Mouse (Mus musculus) right cerebral cortex, adult 2 months (tissue): Measurements from ENCODE around the gene Zdhhc11.

Source experiments
- DNase-seq, 2 experiments: peaks; one replicate each; pipeline ENCODE4 v3.0.0; 2021 to 2022; ENCODE audit warnings: low spot score in 2 of 2

Gene Zdhhc11

GRCm38 (mm10) chr13:73963551-73963950 is at the start of gene Zdhhc11:
Gene Zdhhc11 (plus strand): TSS chr13:73963851.
- DNase-seq: no peak

- DNase-seq: no peak
These were observed 31.4 kb upstream of the Zdhhc11 start for GRCm38 (mm10) chr13:73932201-73932600.

- DNase-seq: no peak
These were observed 26.7 kb upstream of the Zdhhc11 start for GRCm38 (mm10) chr13:73936938-73937320.

GRCm38 (mm10) chr13:73937321-73938176 is 26.1 kb upstream of the Zdhhc11 start, which contains the start of the genes Trip13 and Brd9:
Gene Trip13 (minus strand): TSS chr13:73937784.
Gene Brd9 (plus strand): TSS chr13:73937811.
- peak; percentile 87 to 89 for DNase-seq

GRCm38 (mm10) chr13:73938177-73938560 is 25.5 kb upstream of the Zdhhc11 start:
- no peak for DNase-seq

- DNase-seq: no peak
These were observed 24.6 kb upstream of the Zdhhc11 start for GRCm38 (mm10) chr13:73939101-73939500.

GRCm38 (mm10) chr13:73944606-73945005 is 19.0 kb upstream of the Zdhhc11 start:
- DNase-seq: no peak

- DNase-seq: peak in 1 of 2 experiments; percentile 22
These were observed 10.0 kb upstream of the Zdhhc11 start for GRCm38 (mm10) chr13:73953551-73954130.

GRCm38 (mm10) chr13:73954666-73955065 is 9.0 kb upstream of the Zdhhc11 start:
- no peak for DNase-seq

- DNase-seq: no peak
These were observed 8.1 kb upstream of the Zdhhc11 start for GRCm38 (mm10) chr13:73955531-73955930.

- peak in 1 of 2 experiments; percentile 27 for DNase-seq
These were observed 3.5 kb upstream of the Zdhhc11 start for GRCm38 (mm10) chr13:73960117-73960652.

- no peak for DNase-seq
These were observed 2.5 kb upstream of the Zdhhc11 start for GRCm38 (mm10) chr13:73961177-73961576.

GRCm38 (mm10) chr13:73970545-73971448 is 7.1 kb downstream of the Zdhhc11 start:
- peak; percentile 48 to 58 for DNase-seq

GRCm38 (mm10) chr13:73974523-73974922 is 10.9 kb downstream of the Zdhhc11 start:
- DNase-seq: no peak

- no peak for DNase-seq
These were observed 13.3 kb downstream of the Zdhhc11 start for GRCm38 (mm10) chr13:73976935-73977334.

GRCm38 (mm10) chr13:73990325-73990724 is 26.7 kb downstream of the Zdhhc11 start:
- DNase-seq: no peak

- no peak for DNase-seq
These were observed 27.1 kb downstream of the Zdhhc11 start for GRCm38 (mm10) chr13:73990761-73991160.

- no peak for DNase-seq
These were observed 27.6 kb downstream of the Zdhhc11 start for GRCm38 (mm10) chr13:73991267-73991666.

GRCm38 (mm10) chr13:73996456-73996855 is 32.8 kb downstream of the Zdhhc11 start:
- DNase-seq: no peak

- DNase-seq: no peak
These were observed 36.9 kb downstream of the Zdhhc11 start for GRCm38 (mm10) chr13:74000519-74000918.

GRCm38 (mm10) chr13:74000961-74001360 is 37.3 kb downstream of the Zdhhc11 start:
- DNase-seq: no peak

GRCm38 (mm10) chr13:74001492-74001891 is 37.8 kb downstream of the Zdhhc11 start:
- no peak for DNase-seq
